Mouse (Mus musculus): ENCODE measurements at regions not wholly inside any gene's neighbourhood (a gene's known extent, or its start where the extent isn't known, plus 50 kb on each side); places are given as distances from the start of the nearest gene placed in this dataset.

GRCm38 (mm10) chr5:100982573-100982936 is 137.0 kb downstream of the Gpat3 start:
- no peak for DNase-seq (ENCODE audit: low read depth)

GRCm38 (mm10) chr5:100981849-100982572 is 136.5 kb downstream of the Gpat3 start:
- DNase-seq (ENCODE audit: low read depth), result no peak

- DNase-seq (ENCODE audit: low read depth), result no peak
Observed at GRCm38 (mm10) chr5:100976736-100977135, 131.2 kb downstream of the Gpat3 start.

- DNase-seq (ENCODE audit: low read depth), result no peak
Observed at GRCm38 (mm10) chr5:100951210-100951609, 105.7 kb downstream of the Gpat3 start.

Data from NIH3T3 (cell line).